Mouse (Mus musculus): Measurements from ENCODE around the gene Nectin1. TPM values are rescaled to one million over a fixed set of nuclear protein-coding genes. Genes with fewer than 3 reads are reported as not detected.

The Nectin1 gene
- total and polyA plus RNA-seq, 2 experiments from 2014 or later = 15.4 to 71.6 TPM

GRCm38 (mm10) chr9:43707571-43707970 is 36.2 kb upstream of the Nectin1 start:
- Histone ChIP-seq H3K9me3 (ENCODE audit: low read length) (no peaks in the 10 kb centered on the region), H3K9ac (replicated peaks; ENCODE audit: low read length, poor library complexity, severe bottlenecking) (no peak overlapping the region), H3K27me3 (ENCODE audit: insufficient read depth, low read length) (no peaks in the 10 kb centered on the region), H3K4me2 (ENCODE audit: low read depth, low read length, poor library complexity, severe bottlenecking) (no peak overlapping the region), H3K36me3 (ENCODE audit: insufficient read depth, low read length) (no peaks in the 10 kb centered on the region), H3K27ac (ENCODE audit: low read depth, low read length) (no peak overlapping the region), H3K4me3 (ENCODE audit: low read depth, low read length) (no peak overlapping the region), H3K4me1 (ENCODE audit: insufficient read depth, low read length) (no peaks in the 10 kb centered on the region)
- no peak for ATAC-seq (ENCODE audit: low FRiP score)
- DNase-seq (ENCODE audit: low spot score) = no peak
- no peak for TF ChIP-seq CTCF (IDR thresholded peaks at IDR 0.05)
- WGBS = 80% methylated on average over 4 of the region's 4 CpGs

- Histone ChIP-seq H3K36me3 (ENCODE audit: insufficient read depth, low read length) (no peaks in the 10 kb centered on the region), H3K4me1 (ENCODE audit: insufficient read depth, low read length) (no peaks in the 10 kb centered on the region), H3K27me3 (ENCODE audit: insufficient read depth, low read length) (no peaks in the 10 kb centered on the region), H3K9ac (replicated peaks; ENCODE audit: low read length, poor library complexity, severe bottlenecking) (no peak overlapping the region), H3K4me3 (ENCODE audit: low read depth, low read length) (no peak overlapping the region), H3K9me3 (ENCODE audit: low read length) (no peaks in the 10 kb centered on the region), H3K4me2 (ENCODE audit: low read depth, low read length, poor library complexity, severe bottlenecking) (no peak overlapping the region), H3K27ac (ENCODE audit: low read depth, low read length) (no peak overlapping the region)
- WGBS = 91% methylated on average over 2 of the region's 2 CpGs
- DNase-seq (ENCODE audit: low spot score) (no peak), ATAC-seq (ENCODE audit: low FRiP score) (no peak)
- no peak for TF ChIP-seq CTCF (IDR thresholded peaks at IDR 0.05)
These were observed 35.1 kb upstream of the Nectin1 start for GRCm38 (mm10) chr9:43708715-43709114.

- H3K27me3 ChIP-seq (ENCODE audit: insufficient read depth, low read length) = no peaks in the 10 kb centered on the region
- no peak overlapping the region for H3K9ac ChIP-seq (replicated peaks; ENCODE audit: low read length, poor library complexity, severe bottlenecking)
- no peak for DNase-seq (ENCODE audit: low spot score)
- H3K4me2 ChIP-seq (ENCODE audit: low read depth, low read length, poor library complexity, severe bottlenecking) = no peak overlapping the region
- H3K36me3 ChIP-seq (ENCODE audit: insufficient read depth, low read length) = no peaks in the 10 kb centered on the region
- no peaks in the 10 kb centered on the region for H3K9me3 ChIP-seq (ENCODE audit: low read length)
- no peak overlapping the region for H3K27ac ChIP-seq (ENCODE audit: low read depth, low read length)
- no peak overlapping the region for H3K4me3 ChIP-seq (ENCODE audit: low read depth, low read length)
- WGBS = 86% methylated on average over 3 of the region's 3 CpGs
- no peak for ATAC-seq (ENCODE audit: low FRiP score)
- no peaks in the 10 kb centered on the region for H3K4me1 ChIP-seq (ENCODE audit: insufficient read depth, low read length)
- no peak for TF ChIP-seq CTCF (IDR thresholded peaks at IDR 0.05)
These were observed 30.4 kb upstream of the Nectin1 start for GRCm38 (mm10) chr9:43713432-43713831.

GRCm38 (mm10) chr9:43719407-43719839 is 24.4 kb upstream of the Nectin1 start:
- Histone ChIP-seq H3K4me3 (ENCODE audit: low read depth, low read length) (no peak overlapping the region), H3K4me2 (ENCODE audit: low read depth, low read length, poor library complexity, severe bottlenecking) (no peak overlapping the region), H3K4me1 (ENCODE audit: insufficient read depth, low read length) (no peaks in the 10 kb centered on the region), H3K27ac (ENCODE audit: low read depth, low read length) (no peak overlapping the region), H3K9ac (replicated peaks; ENCODE audit: low read length, poor library complexity, severe bottlenecking) (no peak overlapping the region), H3K9me3 (ENCODE audit: low read length) (no peaks in the 10 kb centered on the region), H3K27me3 (ENCODE audit: insufficient read depth, low read length) (no peaks in the 10 kb centered on the region), H3K36me3 (ENCODE audit: insufficient read depth, low read length) (no peaks in the 10 kb centered on the region)
- ATAC-seq (ENCODE audit: low FRiP score) (no peak), DNase-seq (ENCODE audit: low spot score) (no peak)
- WGBS = 69% methylated on average over 4 of the region's 4 CpGs
- TF ChIP-seq CTCF (IDR thresholded peaks at IDR 0.05) = no peak

GRCm38 (mm10) chr9:43720046-43720445 is 23.7 kb upstream of the Nectin1 start:
- Histone ChIP-seq H3K4me1 (ENCODE audit: insufficient read depth, low read length) (no peaks in the 10 kb centered on the region), H3K4me3 (ENCODE audit: low read depth, low read length) (no peak overlapping the region), H3K9ac (replicated peaks; ENCODE audit: low read length, poor library complexity, severe bottlenecking) (no peak overlapping the region), H3K27me3 (ENCODE audit: insufficient read depth, low read length) (no peaks in the 10 kb centered on the region), H3K27ac (ENCODE audit: low read depth, low read length) (no peak overlapping the region), H3K4me2 (ENCODE audit: low read depth, low read length, poor library complexity, severe bottlenecking) (no peak overlapping the region), H3K36me3 (ENCODE audit: insufficient read depth, low read length) (no peaks in the 10 kb centered on the region), H3K9me3 (ENCODE audit: low read length) (no peaks in the 10 kb centered on the region)
- DNase-seq (ENCODE audit: low spot score) = no peak
- ATAC-seq (ENCODE audit: low FRiP score) = no peak
- no peak for TF ChIP-seq CTCF (IDR thresholded peaks at IDR 0.05)
- 46% methylated on average over 1 of the region's 1 CpGs for WGBS

GRCm38 (mm10) chr9:43724093-43724492 is 19.7 kb upstream of the Nectin1 start:
- no peak for TF ChIP-seq CTCF (IDR thresholded peaks at IDR 0.05)
- no peaks in the 10 kb centered on the region for H3K27me3 ChIP-seq (ENCODE audit: insufficient read depth, low read length)
- H3K4me2 ChIP-seq (ENCODE audit: low read depth, low read length, poor library complexity, severe bottlenecking) = no peak overlapping the region
- no peak overlapping the region for H3K27ac ChIP-seq (ENCODE audit: low read depth, low read length)
- no peaks in the 10 kb centered on the region for H3K9me3 ChIP-seq (ENCODE audit: low read length)
- DNase-seq (ENCODE audit: low spot score) (no peak), ATAC-seq (ENCODE audit: low FRiP score) (no peak)
- H3K36me3 ChIP-seq (ENCODE audit: insufficient read depth, low read length) = no peaks in the 10 kb centered on the region
- no peak overlapping the region for H3K4me3 ChIP-seq (ENCODE audit: low read depth, low read length)
- 22% methylated on average over 4 of the region's 4 CpGs for WGBS
- H3K9ac ChIP-seq (replicated peaks; ENCODE audit: low read length, poor library complexity, severe bottlenecking) = no peak overlapping the region
- no peaks in the 10 kb centered on the region for H3K4me1 ChIP-seq (ENCODE audit: insufficient read depth, low read length)

All from midbrain, postnatal 0 days (tissue).